Mouse (Mus musculus): Measurements from ENCODE around the gene Gm28048. TPM values are rescaled to one million over a fixed set of nuclear protein-coding genes. Genes with fewer than 3 reads are reported as not detected.

Gene Gm28048
- polyA plus RNA-seq, 1 experiment from 2014 or later: 4.3 TPM

DNA sequence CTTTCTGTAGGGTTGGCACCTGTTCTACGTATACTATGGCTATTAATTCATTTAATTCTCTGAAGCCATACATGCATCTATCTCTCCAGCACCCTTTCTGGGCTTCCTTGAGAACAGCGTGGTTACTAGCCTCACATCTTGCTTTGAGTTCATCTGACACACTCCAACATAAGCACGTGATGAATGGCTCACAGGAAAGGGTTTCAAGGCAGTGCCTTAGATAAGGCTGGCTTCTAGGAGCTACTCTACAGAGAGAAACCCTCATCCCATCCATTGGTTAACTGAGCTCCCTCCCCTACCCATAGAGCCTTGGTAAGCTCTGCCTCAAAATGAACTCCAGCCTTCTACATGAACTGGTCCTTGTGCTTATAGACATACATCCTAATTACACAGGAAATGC is 168.5 kb downstream of the Gm28048 start:
- H3K27ac ChIP-seq (replicated peaks): no peak overlapping the region
- DNase-seq (ENCODE audit: low spot score): no peak
- no peaks in the 10 kb centered on the region for H3K9me3 ChIP-seq
- peaks cover 10% of the 10 kb centered on the region; the same call in 1 of the 2 replicates for H3K4me1 ChIP-seq
- no peaks in the 10 kb centered on the region for H3K36me3 ChIP-seq (replicated peaks)
- H3K4me3 ChIP-seq: no peak overlapping the region
- H3K27me3 ChIP-seq (replicated peaks; ENCODE audit: low read depth, poor library complexity, severe bottlenecking): no peaks in the 10 kb centered on the region
- 85% methylated on average over 3 of the region's 3 CpGs for WGBS

DNA sequence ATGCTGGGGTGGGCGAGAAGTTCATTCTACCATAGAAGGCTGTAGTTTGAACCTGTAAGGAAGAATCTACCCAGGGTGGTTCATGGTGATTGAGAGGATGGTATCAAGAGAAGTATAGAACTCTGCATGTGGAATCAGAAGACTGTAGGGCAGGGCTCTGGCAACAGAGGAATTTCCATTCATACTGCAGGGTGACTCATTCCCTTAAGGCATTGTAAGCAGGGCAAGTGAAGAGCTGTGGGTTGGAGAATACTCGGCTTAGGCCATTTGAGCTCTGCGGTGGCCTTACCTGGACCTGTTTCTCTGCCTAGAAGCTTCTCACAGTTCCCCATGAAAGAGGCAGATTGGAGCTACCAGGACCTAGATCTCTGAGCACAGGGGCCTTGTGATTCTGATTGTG is 170.5 kb downstream of the Gm28048 start:
- Histone ChIP-seq H3K9me3 (no peaks in the 10 kb centered on the region), H3K36me3 (replicated peaks) (no peaks in the 10 kb centered on the region), H3K27ac (replicated peaks) (no peak overlapping the region), H3K4me3 (no peak overlapping the region), H3K4me1 (0 out of 2 replicates have a peak, but pooled peaks cover 5% of the 10 kb centered on the region), H3K27me3 (replicated peaks; ENCODE audit: low read depth, poor library complexity, severe bottlenecking) (no peaks in the 10 kb centered on the region)
- DNase-seq (ENCODE audit: low spot score): no peak
- WGBS: 90% methylated on average over 3 of the region's 3 CpGs

DNA sequence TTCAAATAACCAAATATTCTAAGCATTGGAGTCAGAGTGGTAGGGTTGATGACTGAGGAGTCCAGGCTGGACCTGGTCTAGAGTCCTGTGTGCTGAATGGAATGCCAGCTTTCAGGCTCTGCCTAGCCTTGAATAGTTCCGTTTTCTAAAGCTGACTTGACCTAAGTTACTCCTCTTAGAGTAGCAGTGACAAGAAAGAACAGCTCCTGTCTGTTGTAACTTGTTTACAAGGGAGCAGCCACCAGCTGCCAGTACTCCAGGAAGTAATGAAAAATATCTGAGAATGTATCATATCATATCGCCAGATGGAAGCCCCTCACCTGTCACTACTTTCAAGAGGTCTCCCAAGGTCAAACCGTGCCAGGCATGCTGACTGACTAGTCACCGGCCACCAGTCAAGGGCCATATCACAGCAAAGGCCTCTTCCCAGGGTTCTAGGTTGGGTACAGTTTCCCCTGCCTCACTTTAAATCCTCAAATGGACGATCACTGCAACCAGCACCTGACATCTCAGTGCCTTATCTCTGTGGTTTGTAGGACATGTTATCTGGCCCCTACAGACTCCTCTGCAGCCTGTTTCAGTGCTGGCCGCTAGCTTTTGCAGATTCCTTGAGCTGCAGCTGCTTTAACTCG is 172.3 kb downstream of the Gm28048 start:
- DNase-seq (ENCODE audit: low spot score): no peak
- Histone ChIP-seq H3K4me1 (0 out of 2 replicates have a peak, but pooled peaks cover 5% of the 10 kb centered on the region), H3K27me3 (replicated peaks; ENCODE audit: low read depth, poor library complexity, severe bottlenecking) (no peaks in the 10 kb centered on the region), H3K27ac (replicated peaks) (no peak overlapping the region), H3K9me3 (no peaks in the 10 kb centered on the region), H3K4me3 (no peak overlapping the region), H3K36me3 (replicated peaks) (no peaks in the 10 kb centered on the region)
- WGBS: 81% methylated on average over 7 of the region's 7 CpGs

DNA sequence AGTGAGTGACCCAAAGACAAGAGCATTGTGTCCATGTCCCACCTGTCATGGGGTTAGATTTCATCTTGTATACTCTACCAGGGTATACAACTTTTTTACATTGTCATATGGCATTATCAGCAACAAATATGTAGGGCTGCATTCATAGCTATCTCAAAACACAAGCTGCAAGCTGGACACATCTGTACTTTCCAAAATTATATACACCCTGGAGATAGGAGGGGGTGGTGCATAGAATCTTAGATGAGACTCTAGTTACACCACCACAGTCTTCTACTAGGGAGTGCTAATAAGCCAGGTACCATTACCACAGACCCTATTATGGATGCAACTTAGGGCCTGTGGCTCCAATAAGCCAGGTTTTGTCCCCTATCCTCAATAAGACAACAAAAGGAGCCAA is 173.8 kb downstream of the Gm28048 start:
- H3K4me1 ChIP-seq: no peaks in the 10 kb centered on the region
- no peak overlapping the region for H3K4me3 ChIP-seq
- H3K36me3 ChIP-seq (replicated peaks): no peaks in the 10 kb centered on the region
- no peak overlapping the region for H3K27ac ChIP-seq (replicated peaks)
- no peaks in the 10 kb centered on the region for H3K9me3 ChIP-seq
- H3K27me3 ChIP-seq (replicated peaks; ENCODE audit: low read depth, poor library complexity, severe bottlenecking): no peaks in the 10 kb centered on the region
- no peak for DNase-seq (ENCODE audit: low spot score)

DNA sequence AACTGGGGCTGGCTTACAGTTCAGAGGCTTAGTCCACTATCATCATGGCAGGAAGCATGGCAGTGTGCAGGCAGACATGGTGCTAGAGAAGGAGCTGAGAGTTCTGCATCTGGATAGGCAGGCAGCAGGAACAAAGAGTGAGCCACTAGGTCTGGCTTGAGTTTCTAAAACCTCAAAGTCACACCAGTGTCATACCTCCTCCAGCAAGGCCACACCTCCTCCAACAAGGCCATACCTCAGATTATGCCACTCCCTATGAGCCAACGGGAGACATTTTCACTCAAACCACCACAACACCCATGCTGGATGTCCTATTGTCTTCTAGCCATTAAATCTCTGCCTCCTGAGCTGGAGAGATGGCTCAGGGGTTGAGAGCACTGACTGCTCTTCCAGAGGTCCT is 176.7 kb downstream of the Gm28048 start:
- Histone ChIP-seq H3K27ac (replicated peaks) (no peak overlapping the region), H3K4me3 (no peak overlapping the region), H3K36me3 (replicated peaks) (no peaks in the 10 kb centered on the region), H3K27me3 (replicated peaks; ENCODE audit: low read depth, poor library complexity, severe bottlenecking) (no peaks in the 10 kb centered on the region), H3K9me3 (no peaks in the 10 kb centered on the region), H3K4me1 (peaks cover 6% of the 10 kb centered on the region)
- WGBS: 84% methylated on average over 1 of the region's 1 CpGs
- no peak for DNase-seq (ENCODE audit: low spot score)

DNA sequence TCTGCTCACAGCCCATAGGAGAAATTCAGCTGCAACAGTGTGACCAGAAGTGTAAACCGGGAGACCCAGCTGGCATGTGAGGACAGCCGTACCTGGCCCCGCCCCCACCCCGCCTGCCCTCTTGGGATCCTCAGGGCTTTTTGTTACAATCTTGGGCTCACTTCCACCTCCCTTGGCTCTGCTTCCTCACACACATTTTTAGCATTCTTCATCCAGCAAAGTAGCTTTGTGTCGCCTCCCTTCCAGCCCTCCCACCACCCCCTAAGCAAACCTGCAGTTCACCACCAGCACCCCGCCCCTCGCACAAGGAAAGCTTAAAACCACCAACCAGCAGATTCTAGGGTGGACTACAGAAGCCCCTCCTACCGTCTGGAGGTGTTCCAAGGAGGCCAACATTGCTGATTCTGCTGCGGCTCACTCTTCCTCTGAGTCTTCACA is 181.9 kb downstream of the Gm28048 start:
- no peaks in the 10 kb centered on the region for H3K9me3 ChIP-seq
- H3K36me3 ChIP-seq (replicated peaks): no peaks in the 10 kb centered on the region
- peaks cover 15% of the 10 kb centered on the region for H3K4me1 ChIP-seq
- H3K27ac ChIP-seq (replicated peaks): peak overlapping the region; percentile 35
- WGBS: 26% methylated on average over 9 of the region's 9 CpGs
- no peak overlapping the region for H3K4me3 ChIP-seq
- no peaks in the 10 kb centered on the region for H3K27me3 ChIP-seq (replicated peaks; ENCODE audit: low read depth, poor library complexity, severe bottlenecking)
- DNase-seq (ENCODE audit: low spot score): peak; percentile 56

DNA sequence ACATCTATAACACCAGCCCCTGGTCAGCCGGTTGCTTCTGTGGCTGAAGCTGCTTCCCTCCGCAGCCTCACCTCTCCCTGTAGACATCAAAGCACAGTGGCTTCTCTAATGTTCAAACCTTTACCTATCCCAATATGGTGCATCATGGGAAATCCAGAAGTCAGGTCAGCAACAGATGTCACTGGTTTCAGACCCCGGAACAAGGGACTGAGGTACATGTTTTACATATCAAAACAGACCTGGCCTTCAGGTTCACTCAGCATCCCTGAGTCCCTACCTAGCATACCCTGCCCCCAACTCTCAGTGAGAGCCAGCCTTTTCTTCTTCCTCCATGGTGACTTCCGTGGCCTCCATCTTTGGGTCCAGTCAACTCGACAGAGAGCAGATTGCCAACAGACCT is 183.0 kb downstream of the Gm28048 start:
- Histone ChIP-seq H3K4me3 (no peak overlapping the region), H3K27me3 (replicated peaks; ENCODE audit: low read depth, poor library complexity, severe bottlenecking) (no peaks in the 10 kb centered on the region), H3K4me1 (peaks cover 15% of the 10 kb centered on the region), H3K36me3 (replicated peaks) (no peaks in the 10 kb centered on the region), H3K27ac (replicated peaks) (no peak overlapping the region), H3K9me3 (no peaks in the 10 kb centered on the region)
- no peak for DNase-seq (ENCODE audit: low spot score)
- WGBS: 74% methylated on average over 5 of the region's 5 CpGs

DNA sequence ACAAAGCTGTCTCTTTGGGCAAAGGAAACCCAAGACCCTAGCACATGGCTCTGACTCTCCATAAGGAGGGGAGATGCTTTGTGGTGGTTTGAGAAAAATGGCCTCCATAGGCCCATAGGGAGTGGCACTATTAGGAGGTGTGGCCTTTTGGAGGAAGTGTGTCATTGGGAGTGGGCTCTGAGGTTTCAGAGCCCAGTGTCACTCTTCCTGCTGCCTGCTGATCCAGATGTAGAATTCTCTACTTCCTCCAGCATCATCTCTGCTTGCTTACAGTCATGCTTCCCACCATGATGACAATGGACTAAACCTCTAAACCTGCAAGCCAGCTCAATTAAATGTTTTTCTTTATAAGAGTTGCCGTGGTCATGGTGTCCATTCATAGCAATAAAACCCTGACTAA is 187.2 kb downstream of the Gm28048 start:
- Histone ChIP-seq H3K4me3 (no peak overlapping the region), H3K4me1 (peaks cover 5% of the 10 kb centered on the region), H3K36me3 (replicated peaks) (no peaks in the 10 kb centered on the region), H3K9me3 (no peaks in the 10 kb centered on the region), H3K27ac (replicated peaks) (no peak overlapping the region), H3K27me3 (replicated peaks; ENCODE audit: low read depth, poor library complexity, severe bottlenecking) (no peaks in the 10 kb centered on the region)
- 88% methylated on average over 1 of the region's 1 CpGs for WGBS
- DNase-seq (ENCODE audit: low spot score): no peak

DNA sequence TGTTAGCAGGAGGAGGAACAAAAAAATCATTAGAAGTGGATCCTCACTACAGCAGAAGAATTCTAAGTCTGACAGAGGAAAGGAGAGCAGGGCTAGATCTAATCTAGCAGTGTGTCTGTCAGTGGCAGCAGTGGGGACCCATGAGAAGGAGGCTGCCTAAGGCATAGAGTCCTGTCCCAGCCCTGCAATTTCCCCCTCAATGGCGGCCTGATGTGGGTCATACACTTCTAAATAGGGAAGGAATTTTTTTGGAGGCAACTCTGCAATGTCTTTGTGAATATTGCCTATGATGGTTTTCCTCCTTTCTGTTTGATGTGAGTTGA is 188.0 kb downstream of the Gm28048 start:
- Histone ChIP-seq H3K4me3 (no peak overlapping the region), H3K4me1 (no peaks in the 10 kb centered on the region), H3K27ac (replicated peaks) (no peak overlapping the region), H3K27me3 (replicated peaks; ENCODE audit: low read depth, poor library complexity, severe bottlenecking) (no peaks in the 10 kb centered on the region), H3K36me3 (replicated peaks) (no peaks in the 10 kb centered on the region), H3K9me3 (no peaks in the 10 kb centered on the region)
- WGBS: 77% methylated on average over 1 of the region's 1 CpGs
- DNase-seq (ENCODE audit: low spot score): no peak

DNA sequence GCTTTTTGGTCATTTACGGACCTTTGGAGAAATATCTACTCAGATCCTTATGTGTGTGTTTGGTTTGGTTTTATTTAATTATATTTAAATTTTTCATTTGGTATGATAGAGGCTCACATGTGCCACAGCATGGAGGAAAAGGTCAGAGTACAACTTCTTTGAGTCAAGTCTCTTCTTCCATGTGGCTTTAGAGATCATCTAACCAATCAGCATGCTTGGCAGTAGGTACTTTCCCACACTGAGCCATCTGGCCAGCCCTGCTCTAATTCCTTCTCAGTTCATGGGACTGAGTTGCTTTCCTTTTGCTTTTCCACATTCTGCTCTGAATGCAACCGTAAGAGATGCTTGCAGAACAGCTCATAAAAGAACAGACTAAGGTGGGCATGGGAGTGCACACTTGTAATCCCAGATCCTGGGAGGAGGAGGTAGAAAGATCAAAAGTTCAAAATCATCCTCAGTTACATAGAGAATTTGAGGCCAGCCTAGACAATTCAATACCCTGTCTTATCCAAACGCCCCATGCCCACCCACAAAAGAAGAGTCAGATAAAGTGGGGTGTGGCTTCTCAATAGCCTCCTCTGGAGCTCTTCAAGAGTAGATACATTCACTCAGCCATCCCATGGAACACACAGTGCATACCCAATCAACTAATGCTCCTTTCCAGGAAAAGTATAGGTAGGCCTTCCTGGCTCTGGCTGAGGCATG is 188.6 kb downstream of the Gm28048 start:
- no peaks in the 10 kb centered on the region for H3K9me3 ChIP-seq
- DNase-seq (ENCODE audit: low spot score): no peak
- no peaks in the 10 kb centered on the region for H3K27me3 ChIP-seq (replicated peaks; ENCODE audit: low read depth, poor library complexity, severe bottlenecking)
- H3K4me1 ChIP-seq: no peaks in the 10 kb centered on the region
- H3K27ac ChIP-seq (replicated peaks): no peak overlapping the region
- H3K4me3 ChIP-seq: no peak overlapping the region
- no peaks in the 10 kb centered on the region for H3K36me3 ChIP-seq (replicated peaks)
- 90% methylated on average over 3 of the region's 3 CpGs for WGBS

DNA sequence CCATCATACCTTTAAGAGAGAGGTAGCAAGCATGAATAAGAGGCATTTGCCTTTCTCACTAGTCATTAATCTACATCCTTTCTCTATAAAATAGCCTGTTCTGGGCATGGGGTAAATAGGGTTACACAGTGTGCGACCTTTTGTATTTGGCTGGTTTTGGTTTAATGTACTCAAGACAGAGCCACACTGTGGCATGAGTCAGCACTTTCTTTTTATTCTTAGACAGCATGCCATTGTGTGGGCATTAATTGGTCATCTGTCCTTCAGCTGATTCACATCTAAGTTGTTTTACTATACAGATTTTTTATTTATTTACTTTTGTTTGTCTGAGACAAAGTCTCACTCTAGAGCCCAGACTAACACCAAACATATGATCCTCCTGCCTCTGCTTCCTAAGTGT is 189.7 kb downstream of the Gm28048 start:
- H3K27me3 ChIP-seq (replicated peaks; ENCODE audit: low read depth, poor library complexity, severe bottlenecking): no peaks in the 10 kb centered on the region
- H3K36me3 ChIP-seq (replicated peaks): no peaks in the 10 kb centered on the region
- WGBS: 91% methylated on average over 1 of the region's 1 CpGs
- no peak for DNase-seq (ENCODE audit: low spot score)
- H3K4me1 ChIP-seq: no peaks in the 10 kb centered on the region
- no peak overlapping the region for H3K4me3 ChIP-seq
- H3K9me3 ChIP-seq: no peaks in the 10 kb centered on the region
- H3K27ac ChIP-seq (replicated peaks): no peak overlapping the region

DNA sequence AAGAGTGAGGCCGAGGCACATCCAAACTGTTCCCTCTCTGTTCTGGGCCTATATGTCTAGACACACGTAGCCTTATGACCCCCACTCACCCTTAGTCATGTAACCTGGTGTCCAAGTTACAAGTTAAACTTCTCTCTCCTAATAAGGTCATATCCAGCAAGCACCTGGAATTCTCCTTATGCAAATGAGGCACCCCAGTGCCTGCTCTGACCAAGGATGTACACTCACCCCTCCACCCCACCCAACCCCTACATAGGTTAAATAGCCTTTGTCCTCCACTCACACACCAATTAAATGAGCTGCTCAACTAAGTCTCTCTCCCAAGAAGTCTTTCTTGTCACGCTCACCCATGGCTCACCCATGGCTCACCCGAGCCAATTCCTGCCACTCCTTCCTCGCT is 190.2 kb downstream of the Gm28048 start:
- WGBS: 87% methylated on average over 5 of the region's 5 CpGs
- H3K27me3 ChIP-seq (replicated peaks; ENCODE audit: low read depth, poor library complexity, severe bottlenecking): no peaks in the 10 kb centered on the region
- no peak overlapping the region for H3K27ac ChIP-seq (replicated peaks)
- no peaks in the 10 kb centered on the region for H3K4me1 ChIP-seq
- no peaks in the 10 kb centered on the region for H3K9me3 ChIP-seq
- DNase-seq (ENCODE audit: low spot score): no peak
- H3K36me3 ChIP-seq (replicated peaks): no peaks in the 10 kb centered on the region
- no peak overlapping the region for H3K4me3 ChIP-seq

DNA sequence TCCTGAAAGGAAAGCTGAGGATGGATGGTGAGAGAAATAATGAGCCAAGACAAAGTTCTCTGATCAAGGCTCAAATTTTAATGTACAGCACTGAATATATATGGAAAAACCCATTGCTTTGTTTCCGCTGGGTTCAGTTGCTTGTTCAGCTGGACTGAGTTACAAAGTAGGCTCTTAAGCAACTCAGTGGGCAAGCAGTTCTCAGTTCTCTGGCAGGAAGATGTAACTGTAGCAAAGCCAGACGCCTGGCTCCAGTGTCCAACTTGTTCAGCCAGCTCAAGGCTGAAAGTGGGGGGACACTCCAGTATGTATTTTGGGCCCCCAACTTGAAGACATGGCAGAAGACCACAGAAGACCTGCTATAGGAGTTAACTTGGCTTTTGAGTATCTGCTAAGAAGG is 194.1 kb downstream of the Gm28048 start:
- DNase-seq (ENCODE audit: low spot score): no peak
- 0 out of 2 replicates have a peak, but pooled peaks cover 2% of the 10 kb centered on the region for H3K4me1 ChIP-seq
- no peaks in the 10 kb centered on the region for H3K36me3 ChIP-seq (replicated peaks)
- WGBS: 78% methylated on average over 2 of the region's 2 CpGs
- H3K27ac ChIP-seq (replicated peaks): no peak overlapping the region
- H3K4me3 ChIP-seq: no peak overlapping the region
- no peaks in the 10 kb centered on the region for H3K27me3 ChIP-seq (replicated peaks; ENCODE audit: low read depth, poor library complexity, severe bottlenecking)
- H3K9me3 ChIP-seq: no peaks in the 10 kb centered on the region

Data from embryonic facial prominence, embryonic 10.5 days (tissue).